Mouse (Mus musculus) neural tube, embryonic 11.5 days (tissue): ENCODE measurements around the gene Reg4. TPM values are rescaled to one million over a fixed set of nuclear protein-coding genes. Genes with fewer than 3 reads are reported as not detected.

Source experiments
- ATAC-seq: fragments of 200-750 bp; cut with Nextera tagmentation; 2 replicates; pipeline ENCODE4 v1.8.0; 2017; ENCODE audit warnings: moderate number of reproducible peaks, mild to moderate bottlenecking, moderate TSS enrichment, moderate library complexity; ENCODE audit not compliant: insufficient read depth, low FRiP score, low TSS enrichment
- DNase-seq: peaks from one replicate; pipeline ENCODE4 v3.0.0-alpha.2; 2015; ENCODE audit warnings: low spot score
- H3K27ac ChIP-seq: fragments of 300-500 bp; sonication (generic); 2 replicates; pipeline ENCODE4 v1.5.1; 2014; ENCODE audit warnings: low read depth, mild to moderate bottlenecking, low read length
- H3K27me3 ChIP-seq: fragments of 300-500 bp; sonication (generic); 2 replicates; pipeline ENCODE4 v1.6.1; 2014; ENCODE audit warnings: mild to moderate bottlenecking, low read length, mixed read lengths; ENCODE audit not compliant: control insufficient read depth, insufficient read depth
- H3K36me3 ChIP-seq: fragments of 300-500 bp; sonication (generic); 2 replicates; pipeline ENCODE4 v1.6.1; 2014; ENCODE audit warnings: mild to moderate bottlenecking, low read length, moderate library complexity, mixed read lengths; ENCODE audit not compliant: control insufficient read depth, insufficient read depth
- H3K4me1 ChIP-seq: fragments of 300-500 bp; sonication (generic); 2 replicates; pipeline ENCODE4 v1.6.1; 2014; ENCODE audit warnings: low read length, mixed read lengths; ENCODE audit not compliant: control insufficient read depth, insufficient read depth
- H3K4me2 ChIP-seq: fragments of 300-500 bp; sonication (generic); 2 replicates; pipeline ENCODE4 v1.6.1; 2014; ENCODE audit warnings: low read depth, mild to moderate bottlenecking, moderate library complexity
- H3K4me3 ChIP-seq: fragments of 300-500 bp; sonication (generic); 2 replicates; pipeline ENCODE4 v1.5.1; 2014; ENCODE audit warnings: low read depth, low read length
- H3K9ac ChIP-seq: fragments of 300-500 bp; sonication (generic); 2 replicates; pipeline ENCODE4 v1.6.1; 2014; ENCODE audit warnings: mild to moderate bottlenecking, low read length
- H3K9me3 ChIP-seq: fragments of 300-500 bp; sonication (generic); 2 replicates; pipeline ENCODE4 v1.6.1; 2016; ENCODE audit warnings: low read length; ENCODE audit not compliant: control insufficient read depth
- WGBS: fragments of 180-500 bp; shearing (Covaris S2); extraction: QIAGEN DNeasy Blood & Tissue Kit; methylation state at CpG from one replicate; pipeline ENCODE4 v1.1.7; 2014; 5-methylcytosine and 5-hydroxymethylcytosine counted together
- polyA plus RNA-seq: library from polyadenylated mRNA; unstranded; fragments of >200 nt; fragmentation: Nextera tagmentation; extraction: Ambion mirVana; gene quantifications from 2 replicates; pipeline ENCODE4 v1.2.1, GENCODE M21; 2014

The Reg4 gene
- polyA plus RNA-seq, 1 experiment from 2014 or later = not detected

DNA sequence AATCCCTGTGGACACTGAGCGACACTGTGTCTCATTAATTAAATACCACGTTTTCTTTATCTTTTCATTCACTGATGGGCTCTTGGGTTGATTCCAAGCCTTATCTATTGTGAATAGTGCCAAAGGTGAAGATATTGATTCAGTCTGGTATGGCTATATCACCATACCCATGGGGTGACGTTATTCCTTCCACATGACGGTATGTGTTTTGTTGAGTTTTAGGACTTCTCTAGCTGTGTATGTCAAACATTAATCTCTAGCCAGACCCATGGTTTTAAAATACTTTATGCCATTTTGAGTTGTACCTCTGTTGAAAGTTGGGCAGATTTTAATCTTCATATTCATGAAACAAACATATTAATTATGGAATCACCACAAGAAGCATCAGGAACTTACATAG lies 12.8 kb upstream of the Reg4 start:
- H3K27ac ChIP-seq = no peak overlapping the region
- ATAC-seq = no peak
- no peaks in the 10 kb centered on the region for H3K36me3 ChIP-seq
- WGBS = 88% methylated on average over 4 of the region's 4 CpGs
- H3K27me3 ChIP-seq = no peaks in the 10 kb centered on the region
- no peak overlapping the region for H3K4me3 ChIP-seq
- no peak overlapping the region for H3K9ac ChIP-seq
- H3K4me1 ChIP-seq = no peaks in the 10 kb centered on the region
- H3K4me2 ChIP-seq = no peak overlapping the region
- H3K9me3 ChIP-seq = no peaks in the 10 kb centered on the region
- no peak for DNase-seq

DNA sequence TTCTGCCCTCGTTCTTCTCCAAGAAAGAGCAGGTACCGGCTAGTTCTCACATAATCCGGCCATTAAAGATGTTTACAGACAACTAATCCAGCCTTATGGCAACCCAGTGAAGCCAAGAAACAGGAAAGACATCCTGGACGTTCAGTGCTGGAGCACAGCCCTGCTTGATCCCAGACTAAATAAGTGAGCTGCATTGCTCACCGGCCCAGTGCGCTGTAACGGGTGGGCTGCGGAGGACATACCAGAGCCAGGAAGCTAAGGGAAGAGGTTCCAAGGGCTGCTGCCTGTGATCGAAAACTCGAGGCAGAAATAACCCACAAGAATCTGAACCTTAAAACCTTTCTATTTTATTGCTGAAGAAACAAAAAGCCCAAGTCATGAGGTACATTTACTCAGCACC lies 11.1 kb upstream of the Reg4 start:
- Histone ChIP-seq H3K9ac (no peak overlapping the region), H3K4me2 (no peak overlapping the region), H3K27me3 (no peaks in the 10 kb centered on the region), H3K36me3 (no peaks in the 10 kb centered on the region), H3K4me1 (no peaks in the 10 kb centered on the region), H3K27ac (no peak overlapping the region), H3K4me3 (no peak overlapping the region), H3K9me3 (no peaks in the 10 kb centered on the region)
- 78% methylated on average over 10 of the region's 10 CpGs for WGBS
- DNase-seq = no peak
- no peak for ATAC-seq

DNA sequence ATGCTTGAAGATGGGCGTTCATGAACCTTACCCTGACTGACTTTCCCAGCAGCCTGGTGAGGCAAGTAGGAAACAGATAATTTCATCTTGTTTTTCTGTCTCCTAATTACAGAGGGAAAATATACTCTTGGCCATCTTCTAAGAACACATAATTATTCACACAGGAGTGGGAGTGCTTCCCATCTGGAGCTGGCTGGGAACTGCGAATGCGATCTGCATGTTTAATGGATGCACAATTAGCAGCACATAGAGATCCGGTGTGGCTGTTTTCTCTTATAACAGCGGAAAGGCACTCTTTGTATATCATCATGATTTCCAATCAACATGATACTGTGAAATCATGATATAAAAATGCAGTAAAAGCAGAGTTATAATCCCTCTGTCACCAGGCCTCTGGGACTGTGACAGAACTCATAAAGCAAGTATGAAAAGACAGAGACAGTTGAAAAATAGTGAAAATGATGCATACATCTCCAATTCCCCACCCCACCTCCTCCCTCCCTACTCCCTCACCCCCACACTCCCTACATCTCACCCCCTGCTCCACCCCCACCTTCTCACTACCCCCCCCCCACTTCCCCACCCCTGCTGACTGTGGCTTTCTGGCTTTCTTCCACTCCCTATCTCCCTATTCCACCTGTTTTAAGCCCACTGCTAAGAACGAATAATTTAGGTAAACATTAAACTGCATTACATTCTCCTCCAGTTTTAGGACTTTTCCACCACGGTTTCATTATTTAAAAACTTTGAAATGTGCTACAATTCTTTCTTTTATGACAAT lies 10.5 kb upstream of the Reg4 start:
- DNase-seq (no peak), ATAC-seq (no peak)
- H3K9me3 ChIP-seq = no peaks in the 10 kb centered on the region
- no peaks in the 10 kb centered on the region for H3K4me1 ChIP-seq
- no peak overlapping the region for H3K4me3 ChIP-seq
- no peaks in the 10 kb centered on the region for H3K36me3 ChIP-seq
- H3K9ac ChIP-seq = no peak overlapping the region
- WGBS = 83% methylated on average over 7 of the region's 7 CpGs
- no peaks in the 10 kb centered on the region for H3K27me3 ChIP-seq
- no peak overlapping the region for H3K27ac ChIP-seq
- H3K4me2 ChIP-seq = no peak overlapping the region

DNA sequence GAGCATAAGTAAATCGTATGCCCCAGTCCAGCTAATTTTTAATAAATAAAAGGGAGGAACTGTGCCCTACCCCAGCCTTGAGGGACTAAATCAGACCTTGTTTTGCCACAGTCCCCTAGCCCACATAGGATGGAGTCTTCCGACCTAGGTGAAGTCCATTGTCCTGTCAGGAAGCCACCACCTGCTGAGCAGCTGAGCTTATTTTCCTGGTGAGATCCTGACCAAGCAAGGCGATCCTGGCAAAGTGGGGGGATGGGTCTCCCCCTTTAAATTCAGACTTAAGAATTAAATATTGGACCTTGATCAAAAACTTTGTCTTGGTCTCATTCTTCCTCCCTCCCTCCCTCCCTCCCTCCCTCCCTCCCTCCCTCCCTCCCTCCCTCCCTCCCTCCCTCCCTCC lies 5.7 kb upstream of the Reg4 start:
- Histone ChIP-seq H3K36me3 (no peaks in the 10 kb centered on the region), H3K27me3 (no peaks in the 10 kb centered on the region), H3K9ac (no peak overlapping the region), H3K27ac (no peak overlapping the region), H3K4me3 (no peak overlapping the region), H3K4me1 (no peaks in the 10 kb centered on the region), H3K4me2 (no peak overlapping the region), H3K9me3 (no peaks in the 10 kb centered on the region)
- ATAC-seq (no peak), DNase-seq (no peak)
- WGBS = 68% methylated on average over 3 of the region's 3 CpGs

DNA sequence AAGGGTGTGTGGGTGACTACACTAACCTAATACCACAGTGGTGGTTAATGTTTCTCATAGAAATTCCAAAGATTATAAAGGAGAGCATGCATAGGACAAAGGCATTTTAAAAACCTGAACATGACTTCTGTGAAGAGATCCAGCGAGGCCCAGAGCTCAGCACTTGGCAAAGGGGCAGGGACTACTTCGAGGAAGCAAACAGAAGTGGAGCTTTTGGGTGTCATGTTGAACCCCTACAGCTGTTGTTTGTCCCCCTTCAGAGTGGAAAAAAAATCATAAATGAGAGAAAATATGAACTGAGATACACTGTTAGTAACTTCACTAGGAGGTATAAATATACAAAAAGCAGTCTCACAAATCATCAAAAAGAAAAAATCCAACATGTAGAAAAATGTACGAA lies 1.3 kb downstream of the Reg4 start:
- Histone ChIP-seq H3K36me3 (no peaks in the 10 kb centered on the region), H3K4me1 (no peaks in the 10 kb centered on the region), H3K4me2 (no peak overlapping the region), H3K9ac (no peak overlapping the region), H3K4me3 (no peak overlapping the region), H3K27ac (no peak overlapping the region), H3K9me3 (no peaks in the 10 kb centered on the region), H3K27me3 (no peaks in the 10 kb centered on the region)
- DNase-seq = no peak
- WGBS = 90% methylated on average over 3 of the region's 3 CpGs
- no peak for ATAC-seq

- Histone ChIP-seq H3K36me3 (no peaks in the 10 kb centered on the region), H3K4me1 (no peaks in the 10 kb centered on the region), H3K27ac (no peak overlapping the region), H3K27me3 (no peaks in the 10 kb centered on the region), H3K9ac (no peak overlapping the region), H3K4me2 (no peak overlapping the region), H3K4me3 (no peak overlapping the region), H3K9me3 (no peaks in the 10 kb centered on the region)
- peak; percentile 69; the same call in 1 of the 2 replicates for ATAC-seq
- 20% methylated on average over 9 of the region's 9 CpGs for WGBS
- peak; percentile 63 for DNase-seq
Measured at GRCm38 (mm10) chr3:98223783-98224580, 2.0 kb downstream of the Reg4 start.

DNA sequence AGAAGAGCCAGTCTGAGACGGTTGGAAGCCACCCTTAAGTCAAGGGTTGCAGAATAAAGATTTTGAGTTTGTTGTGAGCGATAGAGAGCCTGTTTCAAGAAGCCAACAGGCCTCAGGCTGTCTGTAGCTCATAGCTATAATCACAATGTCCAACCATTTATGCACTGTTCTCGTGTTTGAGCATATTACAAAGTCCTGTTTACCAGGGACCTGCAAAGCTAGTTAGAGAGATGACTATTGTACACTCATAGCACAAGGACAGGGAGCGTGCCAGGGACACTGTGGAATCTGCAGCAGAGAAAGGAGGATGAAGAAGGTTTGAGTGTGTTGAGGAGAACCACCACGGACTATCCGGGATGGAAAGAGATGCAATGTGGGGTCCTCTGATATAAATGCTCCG lies 3.0 kb downstream of the Reg4 start:
- H3K9me3 ChIP-seq = no peaks in the 10 kb centered on the region
- no peak overlapping the region for H3K27ac ChIP-seq
- no peaks in the 10 kb centered on the region for H3K27me3 ChIP-seq
- WGBS = 90% methylated on average over 7 of the region's 7 CpGs
- H3K36me3 ChIP-seq = no peaks in the 10 kb centered on the region
- H3K4me3 ChIP-seq = no peak overlapping the region
- DNase-seq (no peak), ATAC-seq (no peak)
- H3K4me1 ChIP-seq = no peaks in the 10 kb centered on the region
- no peak overlapping the region for H3K4me2 ChIP-seq
- no peak overlapping the region for H3K9ac ChIP-seq

- WGBS = 68% methylated on average over 2 of the region's 2 CpGs
- no peaks in the 10 kb centered on the region for H3K4me1 ChIP-seq
- H3K27ac ChIP-seq = no peak overlapping the region
- H3K9ac ChIP-seq = no peak overlapping the region
- no peaks in the 10 kb centered on the region for H3K36me3 ChIP-seq
- ATAC-seq (no peak), DNase-seq (no peak)
- no peaks in the 10 kb centered on the region for H3K9me3 ChIP-seq
- H3K4me2 ChIP-seq = no peak overlapping the region
- H3K27me3 ChIP-seq = no peaks in the 10 kb centered on the region
- H3K4me3 ChIP-seq = no peak overlapping the region
Measured at GRCm38 (mm10) chr3:98225746-98226145, 3.8 kb downstream of the Reg4 start.
